Mouse (Mus musculus): ENCODE data around the gene Hbs1l. TPM values are rescaled to one million over a fixed set of nuclear protein-coding genes. Genes with fewer than 3 reads are reported as not detected.
A peak's percentile ranks its signal among the peaks of the same experiment; 100 is the strongest.

The Hbs1l gene
- total and polyA plus RNA-seq, 3 experiments, result 103 to 115 TPM; not detected in 1

GRCm38 (mm10) chr10:21369586-21369985 is 73.8 kb downstream of the Hbs1l start:
- H3K36me3 ChIP-seq (ENCODE audit: control insufficient read depth in 1 of 2, insufficient read depth in 2 of 2, low read length in 2 of 2), result peaks cover 0 to 15% of the 10 kb centered on the region in 2 experiments; a peak in 2 of 4 replicates
- DNase-seq (ENCODE audit: low read depth, low spot score), result no peak
- no peaks in the 10 kb centered on the region for H3K9me3 ChIP-seq (replicated peaks; ENCODE audit: insufficient read depth, low read length)
- no peak overlapping the region for H3K27ac ChIP-seq (ENCODE audit: control insufficient read depth, low read depth, low read length)
- H3K9ac ChIP-seq (ENCODE audit: control insufficient read depth, low read depth, low read length, poor library complexity, severe bottlenecking), result no peak overlapping the region
- no peak for TF ChIP-seq TBP (IDR thresholded peaks at IDR 0.05; ENCODE audit: low read depth, low read length)
- no peak for TF ChIP-seq TCF12 (IDR thresholded peaks at IDR 0.05; ENCODE audit: low read depth, low read length)
- no peaks in the 10 kb centered on the region for H3K79me2 ChIP-seq (ENCODE audit: control insufficient read depth, insufficient read depth, low read length, poor library complexity)
- H3K4me3 ChIP-seq (ENCODE audit: control insufficient read depth in 1 of 2, insufficient read depth in 1 of 2, low read depth in 2 of 2, low read length in 2 of 2), result no peak overlapping the region
- no peaks in the 10 kb centered on the region for H3K4me1 ChIP-seq (ENCODE audit: control insufficient read depth in 1 of 2, insufficient read depth in 2 of 2, low read length in 2 of 2)
- H3K27me3 ChIP-seq (ENCODE audit: control insufficient read depth in 1 of 2, insufficient read depth in 2 of 2, low read length in 2 of 2), result no peaks in the 10 kb centered on the region

DNA sequence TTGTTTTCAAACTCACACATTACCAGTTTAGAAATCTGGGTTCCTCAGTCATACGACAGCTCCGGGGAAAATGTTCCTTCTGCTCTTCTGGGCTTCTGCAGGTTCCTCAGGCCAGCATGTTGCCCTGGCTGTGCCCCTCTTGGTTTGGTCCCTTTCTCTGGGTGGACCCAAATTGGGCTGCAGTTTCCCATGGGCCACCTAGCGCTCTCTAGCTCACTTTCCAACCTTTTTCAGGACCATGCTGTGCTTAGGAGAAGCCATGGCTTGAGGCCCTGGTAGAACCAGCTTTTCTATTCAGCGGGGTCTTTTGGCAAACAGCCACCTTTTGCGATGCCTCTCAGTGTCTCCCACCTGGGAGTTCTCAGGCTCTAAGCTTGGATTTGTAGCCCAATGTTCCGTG is 76.5 kb downstream of the Hbs1l start:
- no peak for TF ChIP-seq MYC (IDR thresholded peaks at IDR 0.05; ENCODE audit: low read depth, low read length)
- DNase-seq (ENCODE audit: low read depth, low spot score), result no peak
- Histone ChIP-seq H3K9me3 (replicated peaks; ENCODE audit: insufficient read depth, low read length) (no peaks in the 10 kb centered on the region), H3K27ac (ENCODE audit: control insufficient read depth, low read depth, low read length) (no peak overlapping the region), H3K4me3 (ENCODE audit: control insufficient read depth in 1 of 2, insufficient read depth in 1 of 2, low read depth in 2 of 2, low read length in 2 of 2) (no peak overlapping the region), H3K79me2 (ENCODE audit: control insufficient read depth, insufficient read depth, low read length, poor library complexity) (no peaks in the 10 kb centered on the region), H3K4me1 (ENCODE audit: control insufficient read depth in 1 of 2, insufficient read depth in 2 of 2, low read length in 2 of 2) (no peaks in the 10 kb centered on the region), H3K9ac (ENCODE audit: control insufficient read depth, low read depth, low read length, poor library complexity, severe bottlenecking) (no peak overlapping the region), H3K27me3 (ENCODE audit: control insufficient read depth in 1 of 2, insufficient read depth in 2 of 2, low read length in 2 of 2) (no peaks in the 10 kb centered on the region), H3K36me3 (ENCODE audit: control insufficient read depth in 1 of 2, insufficient read depth in 2 of 2, low read length in 2 of 2) (peaks cover 0 to 5% of the 10 kb centered on the region in 2 experiments; a peak in 3 of 4 replicates)

DNA sequence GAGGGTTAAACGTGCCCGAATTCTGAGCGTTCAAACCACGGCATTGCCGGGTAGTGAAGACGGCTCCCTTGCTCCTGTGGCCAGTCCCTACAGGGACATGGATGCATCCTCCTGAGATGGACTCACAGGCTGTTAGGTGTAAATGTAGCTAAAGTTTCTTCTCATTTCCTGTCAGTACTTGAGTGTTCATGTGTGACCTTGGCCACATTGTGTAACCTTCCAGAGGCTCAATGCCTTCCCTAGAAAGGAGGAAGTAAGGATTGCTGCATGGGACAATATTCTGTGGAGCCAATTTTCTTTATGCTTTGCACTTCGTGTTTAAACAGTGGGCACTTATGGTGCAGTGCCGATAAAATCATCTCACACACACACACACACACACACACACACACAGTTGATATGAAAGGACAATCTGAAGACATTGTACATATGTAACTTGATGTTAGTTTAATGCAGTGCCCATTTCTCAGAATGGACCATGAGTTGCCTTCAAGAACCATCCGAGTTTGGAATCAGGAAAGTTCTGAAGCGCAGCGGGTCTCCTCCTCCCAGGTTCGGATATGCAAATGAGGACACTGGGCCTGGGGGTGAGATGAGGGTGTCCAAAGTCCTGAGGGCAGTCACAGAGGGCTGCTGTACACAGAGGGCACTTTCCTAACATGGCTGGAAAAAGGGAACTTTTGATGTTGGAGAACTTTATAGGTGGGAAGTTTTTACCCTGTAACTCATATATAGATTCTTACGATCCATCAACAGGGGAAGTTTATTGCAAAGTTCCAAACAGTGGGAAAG is 81.1 kb downstream of the Hbs1l start, which contains the start of gene Aldh8a1:
Aldh8a1 (plus strand) TSS at position 610 of the 792 bp plus-strand sequence.
- TF ChIP-seq MYC (IDR thresholded peaks at IDR 0.05; ENCODE audit: low read depth, low read length) (0 out of 2 replicates have a peak, but pooled peaks have one; percentile 20), POLR2AphosphoS5 (IDR thresholded peaks at IDR 0.05; ENCODE audit: borderline replicate concordance, low read depth, low read length) (no peak), ELF1 (IDR thresholded peaks at IDR 0.05; ENCODE audit: low read depth, low read length) (peak; percentile 27; the same call in 1 of the 2 replicates), HCFC1 (IDR thresholded peaks at IDR 0.05; ENCODE audit: low read depth, low read length) (0 out of 2 replicates have a peak, but pooled peaks have one; percentile 31)
- Histone ChIP-seq H3K9me3 (replicated peaks; ENCODE audit: insufficient read depth, low read length) (no peaks in the 10 kb centered on the region), H3K36me3 (ENCODE audit: control insufficient read depth in 1 of 2, insufficient read depth in 2 of 2, low read length in 2 of 2) (peaks cover 0 to 3% of the 10 kb centered on the region in 2 experiments; a peak in 1 of 4 replicates), H3K4me3 (ENCODE audit: control insufficient read depth in 1 of 2, insufficient read depth in 1 of 2, low read depth in 2 of 2, low read length in 2 of 2) (no peak within 1 kb of the TSS), H3K4me1 (ENCODE audit: control insufficient read depth in 1 of 2, insufficient read depth in 2 of 2, low read length in 2 of 2) (peaks cover 0 to 5% of the 10 kb centered on the region in 2 experiments; a peak in 2 of 4 replicates), H3K9ac (ENCODE audit: control insufficient read depth, low read depth, low read length, poor library complexity, severe bottlenecking) (no peak within 1 kb of the TSS), H3K27me3 (ENCODE audit: control insufficient read depth in 1 of 2, insufficient read depth in 2 of 2, low read length in 2 of 2) (no peaks in the 10 kb centered on the region), H3K79me2 (ENCODE audit: control insufficient read depth, insufficient read depth, low read length, poor library complexity) (no peaks in the 10 kb centered on the region), H3K27ac (ENCODE audit: control insufficient read depth, low read depth, low read length) (no peak within 1 kb of the TSS)
- DNase-seq (ENCODE audit: low read depth, low spot score), result peak; percentile 38

Data from MEL (cell line).